Mouse (Mus musculus): ENCODE results near the gene Mybph. TPM values are rescaled to one million over a fixed set of nuclear protein-coding genes. Genes with fewer than 3 reads are reported as not detected.
A peak's percentile ranks its signal among the peaks of the same experiment; 100 is the strongest.
"Not testable (repeated sequence)": the region's sequence is repeated elsewhere in the genome, so short reads cannot be mapped to it uniquely, and the experiment has no call there.

Gene Mybph
- polyA plus RNA-seq, 1 experiment from 2014 or later: not detected

- no peak for DNase-seq (ENCODE audit: low read depth, low spot score)
- no peak for TF ChIP-seq CTCF (IDR thresholded peaks at IDR 0.05)
- H3K27me3 ChIP-seq: no peaks in the 10 kb centered on the region
- ChIA-PET CTCF (no interaction called here), POLR2A (no interaction called here)
- in situ Hi-C loops (cut with MboI; ENCODE audit: low pct_unique_long_range_greater_than_20kb): loop anchor here (5.0 kb wide), 1 partner anchor 89 kb away; no protein-coding TSS in a partner anchor
- ATAC-seq: no peak
Measured at GRCm38 (mm10) chr1:134241298-134241697, 48.0 kb downstream of the Mybph start.

- H3K27me3 ChIP-seq: no peaks in the 10 kb centered on the region
- TF ChIP-seq CTCF (IDR thresholded peaks at IDR 0.05): no peak
- in situ Hi-C loops (cut with MboI; ENCODE audit: low pct_unique_long_range_greater_than_20kb): loop anchor here (5.0 kb wide), 1 partner anchor 90 kb away; no protein-coding TSS in a partner anchor
- ChIA-PET CTCF (no interaction called here), POLR2A (no interaction called here)
- ATAC-seq (no peak), DNase-seq (ENCODE audit: low read depth, low spot score) (no peak)
Measured at GRCm38 (mm10) chr1:134242286-134242685, 49.0 kb downstream of the Mybph start.

- H3K27me3 ChIP-seq: no peaks in the 10 kb centered on the region
- ATAC-seq: no peak
- TF ChIP-seq CTCF (IDR thresholded peaks at IDR 0.05): no peak
- CTCF ChIA-PET: interaction anchor here (1.1 to 2.7 kb wide), 7 partner anchors 32 to 123 kb away, joined by 3 to 7 read pairs (median 5); no protein-coding TSS in a partner anchor
- DNase-seq (ENCODE audit: low read depth, low spot score): no peak
- in situ Hi-C loops (cut with MboI; ENCODE audit: low pct_unique_long_range_greater_than_20kb): loop anchor here (5.0 kb wide), 1 partner anchor 91 kb away; no protein-coding TSS in a partner anchor
- POLR2A ChIA-PET: interaction anchor here (1.0 kb wide), 1 partner anchor 143 kb away, joined by 3 read pairs; no protein-coding TSS in a partner anchor
Measured at GRCm38 (mm10) chr1:134243505-134243904, 50.3 kb downstream of the Mybph start.

- H3K27me3 ChIP-seq: no peaks in the 10 kb centered on the region
- CTCF ChIA-PET: interaction anchor here (0.7 to 2.7 kb wide), 12 partner anchors 33 to 124 kb away, joined by 3 to 7 read pairs (median 4); partner anchors contain the start of gene Ppfia4
- DNase-seq (ENCODE audit: low read depth, low spot score) (no peak), ATAC-seq (peak; percentile 65)
- in situ Hi-C loops (cut with MboI; ENCODE audit: low pct_unique_long_range_greater_than_20kb): loop anchor here (5.0 kb wide), 1 partner anchor 92 kb away; no protein-coding TSS in a partner anchor
- POLR2A ChIA-PET: interaction anchor here (1.0 kb wide), 1 partner anchor 144 kb away, joined by 3 read pairs; no protein-coding TSS in a partner anchor
- no peak for TF ChIP-seq CTCF (IDR thresholded peaks at IDR 0.05)
Measured at GRCm38 (mm10) chr1:134243948-134244914, 51.0 kb downstream of the Mybph start.

GRCm38 (mm10) chr1:134245004-134245717 lies 51.9 kb downstream of the Mybph start:
- no peak for TF ChIP-seq CTCF (IDR thresholded peaks at IDR 0.05)
- POLR2A ChIA-PET: no interaction called here
- no peak for DNase-seq (ENCODE audit: low read depth, low spot score)
- no peak for ATAC-seq
- in situ Hi-C loops (cut with MboI; ENCODE audit: low pct_unique_long_range_greater_than_20kb): no loop called here
- no peaks in the 10 kb centered on the region for H3K27me3 ChIP-seq
- CTCF ChIA-PET: interaction anchor here (0.7 to 2.7 kb wide), 7 partner anchors 34 to 94 kb away, joined by 3 to 7 read pairs (median 6); partner anchors contain the start of gene Ppfia4

- ATAC-seq (no peak), DNase-seq (ENCODE audit: low read depth, low spot score) (no peak)
- H3K27me3 ChIP-seq: no peaks in the 10 kb centered on the region
- ChIA-PET POLR2A (no interaction called here), CTCF (interaction anchor here (0.9 kb wide), 2 partner anchors 13 to 126 kb away, joined by 3 read pairs; no protein-coding TSS in a partner anchor)
- TF ChIP-seq CTCF (IDR thresholded peaks at IDR 0.05): no peak
- in situ Hi-C loops (cut with MboI; ENCODE audit: low pct_unique_long_range_greater_than_20kb): no loop called here
Measured at GRCm38 (mm10) chr1:134246590-134246989, 53.3 kb downstream of the Mybph start.

GRCm38 (mm10) chr1:134249681-134250080 lies 56.4 kb downstream of the Mybph start:
- CTCF ChIA-PET; DNase-seq (ENCODE audit: low read depth, low spot score); POLR2A ChIA-PET; H3K27me3 ChIP-seq; ATAC-seq: not testable (repeated sequence)
- in situ Hi-C loops (cut with MboI; ENCODE audit: low pct_unique_long_range_greater_than_20kb): loop anchor here (5.0 kb wide), 1 partner anchor 68 kb away; no protein-coding TSS in a partner anchor

Other genes starting within 250 kb of the Mybph start
- gene Fmod, start 156.2 kb upstream of the Mybph start, polyA plus RNA-seq (2021): 0.10 TPM
- gene Btg2, start 114.3 kb upstream of the Mybph start, polyA plus RNA-seq (2021): 90.2 TPM
- gene Chit1, start 82.2 kb upstream of the Mybph start, polyA plus RNA-seq (2021): not detected
- 1.6 TPM for gene Chil1, start 11.3 kb upstream of the Mybph start, polyA plus RNA-seq (2021)
- 2.4 TPM for gene Adora1, start 42.0 kb downstream of the Mybph start, polyA plus RNA-seq (2021)
- not detected for gene Myog, start 96.5 kb downstream of the Mybph start, polyA plus RNA-seq (2021)
- gene Ppfia4, start 139.5 kb downstream of the Mybph start, polyA plus RNA-seq (2021): 0.30 TPM
- gene Tmem183a, start 168.5 kb downstream of the Mybph start, polyA plus RNA-seq (2021): 67.9 TPM
- not detected for gene 4933406M09Rik, start 192.5 kb downstream of the Mybph start, polyA plus RNA-seq (2021)
- 104 TPM for gene Cyb5r1, start 212.1 kb downstream of the Mybph start, polyA plus RNA-seq (2021)
- 144 TPM for gene Adipor1, start 221.9 kb downstream of the Mybph start, polyA plus RNA-seq (2021)

All from Patski (cell line).